Mouse (Mus musculus) limb, embryonic 10.5 days (tissue): ENCODE data around the gene Cilp. TPM values are rescaled to one million over a fixed set of nuclear protein-coding genes. Genes with fewer than 3 reads are reported as not detected.
"Not testable (repeated sequence)": the region's sequence is repeated elsewhere in the genome, so short reads cannot be mapped to it uniquely, and the experiment has no call there.

Source experiments
- DNase-seq: peaks from one replicate; pipeline ENCODE4 v3.0.0-alpha.2; 2017; ENCODE audit warnings: low spot score
- H3K27ac ChIP-seq: fragments of 300-500 bp; sonication (generic); 2 replicates; pipeline ENCODE4 v1.5.1; 2016; ENCODE audit warnings: mild to moderate bottlenecking
- H3K27me3 ChIP-seq: fragments of 300-500 bp; sonication (generic); 2 replicates; pipeline ENCODE4 v1.6.1; 2016; ENCODE audit warnings: low read depth, mild to moderate bottlenecking; ENCODE audit not compliant: poor library complexity, severe bottlenecking
- H3K36me3 ChIP-seq: fragments of 300-500 bp; sonication (generic); 2 replicates; pipeline ENCODE4 v1.6.1; 2016; ENCODE audit warnings: mild to moderate bottlenecking, moderate library complexity
- H3K4me1 ChIP-seq: fragments of 300-500 bp; sonication (generic); 2 replicates; pipeline ENCODE4 v1.6.1; 2016
- H3K4me3 ChIP-seq: fragments of 300-500 bp; sonication (generic); 2 replicates; pipeline ENCODE4 v1.5.1; 2016; ENCODE audit warnings: mild to moderate bottlenecking, moderate library complexity
- H3K9me3 ChIP-seq: fragments of 300-500 bp; sonication (generic); replicated peaks from 2 replicates; pipeline ENCODE4 v1.6.1; 2016; ENCODE audit warnings: mild to moderate bottlenecking
- WGBS: fragments of 180-500 bp; shearing (Covaris S2); methylation state at CpG from one replicate; pipeline ENCODE4 v1.1.7; 2016; 5-methylcytosine and 5-hydroxymethylcytosine counted together
- polyA plus RNA-seq: library from polyadenylated mRNA; unstranded; fragments of >200 nt; fragmentation: Nextera tagmentation; extraction: Ambion mirVana; gene quantifications from 2 replicates; pipeline ENCODE4 v1.2.1, GENCODE M21; 2016

Gene Cilp
- 0.05 and 0.06 TPM in 2 replicates for polyA plus RNA-seq

GRCm38 (mm10) chr9:65264959-65265358, at the start of gene Cilp:
Gene Cilp, plus strand, starts transcription at chr9:65265180.
- no peak within 1 kb of the TSS for H3K4me3 ChIP-seq
- H3K27ac ChIP-seq, result no peak within 1 kb of the TSS; the same call in 1 of the 2 replicates
- DNase-seq, result no peak
- H3K9me3 ChIP-seq, result no peaks in the 10 kb centered on the region
- 72% methylated on average over 5 of the region's 5 CpGs for WGBS
- H3K27me3 ChIP-seq, result no peaks in the 10 kb centered on the region
- no peaks in the 10 kb centered on the region for H3K36me3 ChIP-seq
- peaks cover 25% of the 10 kb centered on the region for H3K4me1 ChIP-seq

- H3K27me3 ChIP-seq, result no peaks in the 10 kb centered on the region
- DNase-seq, result no peak
- H3K4me3 ChIP-seq, result peak overlapping the region; percentile 82
- peaks cover 47% of the 10 kb centered on the region for H3K4me1 ChIP-seq
- no peaks in the 10 kb centered on the region for H3K36me3 ChIP-seq
- 8% methylated on average over 31 of the region's 31 CpGs for WGBS
- H3K9me3 ChIP-seq, result no peaks in the 10 kb centered on the region
- H3K27ac ChIP-seq, result peak overlapping the region; percentile 95
Measured at GRCm38 (mm10) chr9:65215494-65216126, 49.4 kb upstream of the Cilp start.

GRCm38 (mm10) chr9:65216972-65217371, 48.0 kb upstream of the Cilp start:
- WGBS, result 53% methylated on average over 8 of the region's 8 CpGs
- no peak for DNase-seq
- H3K4me1 ChIP-seq, result peaks cover 40% of the 10 kb centered on the region
- no peak overlapping the region for H3K4me3 ChIP-seq
- peak overlapping the region; percentile 57; the same call in 1 of the 2 replicates for H3K27ac ChIP-seq
- H3K9me3 ChIP-seq, result no peaks in the 10 kb centered on the region
- H3K27me3 ChIP-seq, result no peaks in the 10 kb centered on the region
- no peaks in the 10 kb centered on the region for H3K36me3 ChIP-seq

DNA sequence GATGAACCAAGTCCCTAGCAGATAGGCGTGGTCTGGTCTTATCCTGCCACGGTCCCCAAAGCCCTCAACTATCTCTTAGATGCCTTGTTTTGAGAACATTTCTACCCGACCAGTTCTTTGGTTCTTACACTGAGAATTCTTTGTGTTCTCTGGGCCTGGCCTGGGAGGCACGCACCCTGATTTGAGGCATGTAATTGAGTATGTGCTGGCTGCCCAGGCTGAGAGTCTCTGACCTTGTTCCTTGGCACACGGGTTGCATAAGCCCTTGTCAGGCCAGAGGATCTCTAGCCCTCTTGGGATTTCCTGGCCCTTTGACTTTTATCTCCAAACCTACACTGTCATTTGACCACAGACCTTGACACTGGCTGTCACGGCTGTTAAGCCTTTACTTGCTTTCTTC, 47.3 kb upstream of the Cilp start:
- no peaks in the 10 kb centered on the region for H3K36me3 ChIP-seq
- peak overlapping the region; percentile 57 for H3K27ac ChIP-seq
- 63% methylated on average over 6 of the region's 6 CpGs for WGBS
- H3K27me3 ChIP-seq, result no peaks in the 10 kb centered on the region
- no peak for DNase-seq
- no peak overlapping the region for H3K4me3 ChIP-seq
- H3K4me1 ChIP-seq, result peaks cover 40% of the 10 kb centered on the region
- no peaks in the 10 kb centered on the region for H3K9me3 ChIP-seq

DNA sequence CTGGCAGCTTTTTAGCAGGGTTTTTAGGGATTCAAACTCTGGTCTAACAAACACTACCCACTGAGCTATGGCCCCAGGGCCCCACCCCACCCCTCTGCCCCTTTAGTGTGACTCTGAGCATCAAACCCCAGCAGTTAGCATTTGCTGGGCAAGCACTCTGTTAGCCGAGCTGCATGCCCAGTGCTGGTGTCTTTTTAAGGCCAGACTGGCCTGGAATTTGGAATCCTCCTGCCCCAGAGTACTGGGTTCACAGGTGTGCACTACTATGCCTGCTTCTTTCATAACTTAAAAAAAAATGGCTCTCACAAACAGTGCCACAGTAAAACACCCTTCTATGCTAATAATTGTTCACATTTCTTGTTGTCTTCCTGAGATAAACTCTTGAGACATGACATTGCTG, 46.1 kb upstream of the Cilp start:
- 74% methylated on average over 1 of the region's 1 CpGs for WGBS
- no peaks in the 10 kb centered on the region for H3K27me3 ChIP-seq
- H3K4me3 ChIP-seq, result no peak overlapping the region
- DNase-seq, result no peak
- H3K36me3 ChIP-seq, result no peaks in the 10 kb centered on the region
- H3K9me3 ChIP-seq, result no peaks in the 10 kb centered on the region
- H3K4me1 ChIP-seq, result peaks cover 40% of the 10 kb centered on the region
- no peak overlapping the region for H3K27ac ChIP-seq

DNA sequence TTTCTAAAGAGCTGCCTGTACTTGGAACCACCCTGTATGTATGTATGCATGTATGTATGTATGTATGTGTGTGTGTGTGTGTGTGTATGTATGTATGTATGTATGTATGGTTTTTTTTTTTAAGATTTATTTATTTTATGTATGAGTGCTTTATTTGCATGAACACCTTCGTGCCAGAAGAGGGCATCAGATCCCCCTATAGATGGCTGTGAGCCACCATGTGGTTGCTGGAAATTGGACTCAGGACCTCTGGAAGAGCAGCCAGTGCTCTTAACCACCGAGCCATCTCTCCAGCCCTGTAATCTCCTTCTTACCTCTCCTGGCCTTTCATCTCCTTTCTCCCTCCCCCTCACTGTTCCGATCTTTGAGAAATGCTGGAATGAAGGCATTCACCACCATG, 44.6 kb upstream of the Cilp start:
- not testable (repeated sequence) for H3K27me3 ChIP-seq, DNase-seq, H3K4me3 ChIP-seq, H3K36me3 ChIP-seq, H3K9me3 ChIP-seq, H3K27ac ChIP-seq
- peaks cover 27% of the 10 kb centered on the region for H3K4me1 ChIP-seq
- 42% methylated on average over 3 of the region's 3 CpGs for WGBS

GRCm38 (mm10) chr9:65223927-65224326, 41.1 kb upstream of the Cilp start:
- DNase-seq, result no peak
- Histone ChIP-seq H3K9me3 (no peaks in the 10 kb centered on the region), H3K27me3 (no peaks in the 10 kb centered on the region), H3K4me3 (no peak overlapping the region), H3K36me3 (peaks cover 6% of the 10 kb centered on the region; the same call in 1 of the 2 replicates), H3K27ac (no peak overlapping the region), H3K4me1 (no peaks in the 10 kb centered on the region)
- WGBS, result 88% methylated on average over 6 of the region's 6 CpGs

GRCm38 (mm10) chr9:65225795-65226194, 39.2 kb upstream of the Cilp start:
- no peak overlapping the region for H3K27ac ChIP-seq
- H3K27me3 ChIP-seq, result no peaks in the 10 kb centered on the region
- H3K9me3 ChIP-seq, result no peaks in the 10 kb centered on the region
- H3K4me3 ChIP-seq, result no peak overlapping the region
- H3K36me3 ChIP-seq, result peaks cover 16% of the 10 kb centered on the region
- 38% methylated on average over 4 of the region's 4 CpGs for WGBS
- no peaks in the 10 kb centered on the region for H3K4me1 ChIP-seq
- peak; percentile 47 for DNase-seq

GRCm38 (mm10) chr9:65230250-65230649, 34.7 kb upstream of the Cilp start:
- H3K36me3 ChIP-seq, result peaks cover 34% of the 10 kb centered on the region
- no peak for DNase-seq
- peaks cover 5% of the 10 kb centered on the region for H3K4me1 ChIP-seq
- WGBS, result 74% methylated on average over 6 of the region's 6 CpGs
- H3K4me3 ChIP-seq, result no peak overlapping the region
- H3K27ac ChIP-seq, result no peak overlapping the region
- no peaks in the 10 kb centered on the region for H3K9me3 ChIP-seq
- H3K27me3 ChIP-seq, result no peaks in the 10 kb centered on the region

- Histone ChIP-seq H3K4me3 (no peak overlapping the region), H3K4me1 (peaks cover 5% of the 10 kb centered on the region), H3K36me3 (peaks cover 35% of the 10 kb centered on the region), H3K27me3 (no peaks in the 10 kb centered on the region), H3K9me3 (no peaks in the 10 kb centered on the region), H3K27ac (no peak overlapping the region)
- 46% methylated on average over 8 of the region's 8 CpGs for WGBS
- DNase-seq, result no peak
Measured at GRCm38 (mm10) chr9:65231284-65231683, 33.7 kb upstream of the Cilp start.

GRCm38 (mm10) chr9:65233243-65233985, 31.6 kb upstream of the Cilp start:
- no peaks in the 10 kb centered on the region for H3K9me3 ChIP-seq
- H3K4me1 ChIP-seq, result peaks cover 14% of the 10 kb centered on the region
- peaks cover 37% of the 10 kb centered on the region for H3K36me3 ChIP-seq
- no peak overlapping the region for H3K4me3 ChIP-seq
- H3K27ac ChIP-seq, result no peak overlapping the region
- DNase-seq, result no peak
- no peaks in the 10 kb centered on the region for H3K27me3 ChIP-seq
- 87% methylated on average over 9 of the region's 9 CpGs for WGBS

DNA sequence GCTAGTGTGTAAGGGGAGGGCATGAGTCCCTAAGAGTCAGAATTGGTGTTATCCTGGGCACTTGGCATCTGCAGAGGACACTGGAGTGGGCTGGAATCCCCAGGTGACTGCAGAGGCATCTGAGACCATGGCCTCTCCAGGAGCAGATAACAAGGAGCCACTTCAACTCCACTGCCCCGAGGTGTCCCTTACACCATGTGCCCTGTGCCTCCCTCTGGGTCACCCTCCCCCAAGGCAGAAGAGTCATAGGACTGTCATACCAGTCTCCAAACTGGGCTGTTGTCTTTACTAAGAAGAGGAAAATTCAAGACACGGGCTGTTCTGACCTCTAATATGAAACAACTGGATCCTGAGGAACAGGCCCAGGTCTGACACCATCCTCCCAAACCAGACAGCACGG, 30.2 kb upstream of the Cilp start:
- H3K36me3 ChIP-seq, result peaks cover 39% of the 10 kb centered on the region
- no peak overlapping the region for H3K4me3 ChIP-seq
- DNase-seq, result no peak
- H3K4me1 ChIP-seq, result peaks cover 19% of the 10 kb centered on the region
- WGBS, result 86% methylated on average over 3 of the region's 3 CpGs
- no peak overlapping the region for H3K27ac ChIP-seq
- H3K9me3 ChIP-seq, result no peaks in the 10 kb centered on the region
- H3K27me3 ChIP-seq, result no peaks in the 10 kb centered on the region

DNA sequence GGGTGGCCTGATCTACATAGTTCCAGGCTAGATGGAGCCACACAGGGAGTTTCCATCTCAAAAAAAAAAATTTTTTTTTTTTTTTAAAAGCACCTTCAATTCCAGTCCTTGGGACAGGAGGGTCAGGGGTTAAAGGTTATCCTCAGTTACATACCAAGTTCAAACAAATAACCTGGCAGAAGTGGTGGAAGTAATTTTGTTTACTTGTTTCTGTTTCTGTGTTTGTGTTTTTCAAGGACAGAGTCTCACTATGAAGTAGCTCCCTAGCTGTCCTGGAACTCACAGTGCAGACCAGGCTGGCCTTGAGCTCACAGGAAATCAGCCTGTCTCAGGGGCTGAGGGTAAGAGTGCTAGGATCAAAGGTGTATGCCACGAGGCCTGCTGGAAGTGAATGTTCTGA, 29.4 kb upstream of the Cilp start:
- H3K4me1 ChIP-seq, result peaks cover 23% of the 10 kb centered on the region
- WGBS, result 43% methylated on average over 1 of the region's 1 CpGs
- H3K27ac ChIP-seq, result no peak overlapping the region
- peaks cover 31% of the 10 kb centered on the region for H3K36me3 ChIP-seq
- no peak for DNase-seq
- no peak overlapping the region for H3K4me3 ChIP-seq
- H3K27me3 ChIP-seq, result no peaks in the 10 kb centered on the region
- H3K9me3 ChIP-seq, result no peaks in the 10 kb centered on the region
